Mouse (Mus musculus) lung, postnatal 4 days (tissue): ENCODE data around the gene Olfm4.

Experiments used
- DNase-seq, 2 experiments: peaks; one replicate each; pipeline ENCODE4 v3.0.0; 2021

The Olfm4 gene

GRCm38 (mm10) chr14:79983781-79984180 lies at the start of gene Olfm4:
Gene Olfm4, plus strand, starts transcription at chr14:79984081.
- DNase-seq, result no peak

- DNase-seq, result no peak
Measured at GRCm38 (mm10) chr14:79934426-79934825, 49.5 kb upstream of the Olfm4 start.

- no peak for DNase-seq
Measured at GRCm38 (mm10) chr14:79936879-79937468, 46.9 kb upstream of the Olfm4 start.

- no peak for DNase-seq
Measured at GRCm38 (mm10) chr14:79945876-79946275, 38.0 kb upstream of the Olfm4 start.

GRCm38 (mm10) chr14:79955678-79956077 lies 28.2 kb upstream of the Olfm4 start:
- no peak for DNase-seq

- DNase-seq, result no peak
Measured at GRCm38 (mm10) chr14:79957789-79958487, 25.9 kb upstream of the Olfm4 start.

- DNase-seq, result no peak
Measured at GRCm38 (mm10) chr14:79961187-79961586, 22.7 kb upstream of the Olfm4 start.

- no peak for DNase-seq
Measured at GRCm38 (mm10) chr14:79961602-79962001, 22.3 kb upstream of the Olfm4 start.

GRCm38 (mm10) chr14:79970165-79970564 lies 13.7 kb upstream of the Olfm4 start:
- no peak for DNase-seq

- DNase-seq, result no peak
Measured at GRCm38 (mm10) chr14:79970928-79971738, 12.7 kb upstream of the Olfm4 start.

- DNase-seq, result no peak
Measured at GRCm38 (mm10) chr14:79981437-79981836, 2.4 kb upstream of the Olfm4 start.

- DNase-seq, result no peak
Measured at GRCm38 (mm10) chr14:79985137-79985670, 1.3 kb downstream of the Olfm4 start.

- no peak for DNase-seq
Measured at GRCm38 (mm10) chr14:79985696-79986095, 1.8 kb downstream of the Olfm4 start.

GRCm38 (mm10) chr14:79986831-79987230 lies 3.0 kb downstream of the Olfm4 start:
- no peak for DNase-seq

- DNase-seq, result no peak
Measured at GRCm38 (mm10) chr14:79989785-79990184, 5.9 kb downstream of the Olfm4 start.

- no peak for DNase-seq
Measured at GRCm38 (mm10) chr14:79990547-79990946, 6.7 kb downstream of the Olfm4 start.

- no peak for DNase-seq
Measured at GRCm38 (mm10) chr14:79997534-79997933, 13.7 kb downstream of the Olfm4 start.

GRCm38 (mm10) chr14:80000110-80000531 lies 16.2 kb downstream of the Olfm4 start:
- DNase-seq, result no peak

- DNase-seq, result no peak
Measured at GRCm38 (mm10) chr14:80007686-80008085, 23.8 kb downstream of the Olfm4 start.

- DNase-seq, result no peak
Measured at GRCm38 (mm10) chr14:80010426-80010825, 26.5 kb downstream of the Olfm4 start.

GRCm38 (mm10) chr14:80014966-80015365 lies 31.1 kb downstream of the Olfm4 start:
- no peak for DNase-seq

- DNase-seq, result peak in 1 of 2 experiments; percentile 26
Measured at GRCm38 (mm10) chr14:80016112-80016511, 32.2 kb downstream of the Olfm4 start.

- DNase-seq, result peak in 1 of 2 experiments; percentile 41
Measured at GRCm38 (mm10) chr14:80026078-80026477, 42.2 kb downstream of the Olfm4 start.
